Mouse (Mus musculus) activated CD4-positive, CD25-positive, alpha-beta regulatory T cell, adult 9 weeks (primary cell): Measurements from ENCODE around the gene Rad21l. TPM values are rescaled to one million over a fixed set of nuclear protein-coding genes. Genes with fewer than 3 reads are reported as not detected.

Experiments used
- polyA plus RNA-seq: library from polyadenylated mRNA; unstranded; fragments of 100-300 nt; shearing (Covaris generic); gene quantifications from one replicate; pipeline ENCODE4 v1.2.1, GENCODE M21; 2017

Gene Rad21l
- polyA plus RNA-seq, result not detected

DNA sequence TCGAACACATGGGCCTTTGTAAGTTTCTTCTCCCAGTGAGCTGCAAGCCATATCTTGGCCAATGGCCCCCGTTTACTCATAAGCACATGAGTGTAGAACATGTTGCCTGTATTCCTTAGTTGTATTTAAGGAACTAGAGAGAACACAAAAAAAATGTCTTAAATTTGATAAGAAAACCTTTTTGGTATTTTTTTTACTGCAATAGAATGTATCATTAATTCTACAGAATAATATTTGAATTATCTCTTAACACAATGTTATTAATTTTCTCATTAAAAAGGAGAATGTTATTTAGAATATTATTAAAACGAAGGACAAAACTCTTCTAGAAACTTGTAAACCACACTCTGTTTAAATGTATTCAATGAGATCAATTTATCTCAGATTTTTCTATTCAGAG is at the start of gene Rad21l:
Gene Rad21l, minus strand, starts transcription at position 101 of the 400 bp plus-strand sequence.

DNA sequence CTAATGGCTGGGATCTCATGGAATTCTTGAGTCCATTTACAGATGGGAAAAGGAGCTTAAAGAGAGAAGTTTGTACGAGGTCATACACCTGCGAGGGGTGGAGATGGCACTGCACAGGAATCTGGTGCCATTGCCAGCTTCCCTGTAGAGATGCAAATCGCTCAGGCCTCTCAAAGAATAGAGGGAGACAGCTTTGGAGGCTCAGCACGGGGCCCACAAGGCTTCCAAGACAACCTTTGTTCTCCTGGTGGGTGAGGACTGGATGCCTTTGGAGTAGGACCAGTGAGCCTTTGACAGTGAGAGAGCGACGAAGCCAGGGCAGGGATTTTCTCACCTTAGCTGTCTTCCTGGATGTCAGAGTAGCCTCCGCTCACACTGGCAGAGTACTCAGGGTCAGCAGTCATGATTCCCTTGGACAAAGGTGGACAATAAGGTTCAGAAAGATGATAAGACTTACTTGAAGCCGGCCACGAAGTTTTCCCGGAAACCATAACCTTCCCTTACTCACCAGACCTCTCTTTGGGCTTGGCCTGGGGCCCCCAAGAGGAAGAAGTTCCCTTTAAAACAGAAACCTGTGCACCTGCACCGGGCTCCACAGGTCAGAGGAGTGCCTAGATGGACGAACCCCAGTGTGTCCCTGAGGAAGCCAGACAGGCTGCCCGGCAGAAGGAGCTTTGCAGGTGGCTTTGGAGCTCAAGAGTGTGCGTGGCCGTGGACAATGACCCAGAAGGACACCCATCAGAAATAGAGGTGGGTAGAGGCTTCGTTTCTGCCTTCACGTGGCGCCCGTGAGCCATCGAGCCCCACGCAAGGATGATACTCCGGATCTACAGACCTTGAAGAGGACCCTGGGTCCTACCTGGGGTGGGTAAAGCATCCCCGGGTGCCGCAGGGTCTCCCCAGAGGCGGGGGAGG is 33.2 kb upstream of the Rad21l start, which contains the start of gene Tmem74b:
Gene Tmem74b, plus strand, starts transcription at position 778 of the 915 bp plus-strand sequence.

DNA sequence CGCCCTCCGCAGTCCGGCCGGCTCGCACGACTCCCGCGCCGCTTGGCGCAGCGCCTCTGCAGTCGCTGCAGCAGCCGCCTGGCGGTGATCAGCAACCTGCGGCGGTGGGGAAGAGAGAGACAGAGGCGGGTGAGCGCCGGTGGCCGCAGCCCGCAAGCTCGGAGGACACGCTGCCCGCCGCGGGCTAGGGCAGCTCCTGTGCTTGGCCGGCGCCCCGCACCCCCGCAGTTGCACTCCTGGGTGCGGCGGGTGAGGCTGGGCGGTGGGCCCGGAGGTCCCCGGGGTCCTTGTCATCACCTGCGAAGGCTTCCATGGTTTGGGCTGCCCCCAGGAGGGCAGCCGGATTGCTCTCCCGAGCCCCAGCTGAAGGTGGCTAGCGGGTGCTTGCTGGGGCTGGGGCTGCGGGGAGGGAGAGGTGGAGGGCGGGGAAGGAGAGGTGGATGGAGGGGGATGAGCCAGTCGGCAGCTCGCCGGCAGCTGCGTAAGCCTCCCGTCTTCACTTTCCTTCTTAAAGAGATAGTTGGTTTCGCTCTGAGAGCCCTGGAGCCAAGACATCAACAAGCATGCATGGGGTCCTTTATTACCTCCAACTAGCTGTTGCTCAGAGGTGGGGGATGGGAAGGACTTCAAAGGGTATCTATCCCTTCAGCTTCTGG is 36.0 kb downstream of the Rad21l start, which contains the start of gene Snph:
Gene Snph, minus strand, starts transcription at position 435 of the 656 bp plus-strand sequence.

Other genes with a start within 250 kb of the Rad21l start
- not detected for gene 4921509C19Rik, start 192.4 kb downstream of the Rad21l start, polyA plus RNA-seq
- 155 TPM for gene Nsfl1c, start 174.4 kb downstream of the Rad21l start, polyA plus RNA-seq
- gene Fkbp1a, start 126.0 kb downstream of the Rad21l start, polyA plus RNA-seq, result 262 TPM
- 92.3 TPM for gene Sdcbp2, start 95.9 kb downstream of the Rad21l start, polyA plus RNA-seq
- not detected for gene Snph, start 35.9 kb downstream of the Rad21l start, polyA plus RNA-seq
- gene Tmem74b, start 33.5 kb upstream of the Rad21l start, polyA plus RNA-seq, result 0.53 TPM
- gene Psmf1, start 75.7 kb upstream of the Rad21l start, polyA plus RNA-seq, result 75.6 TPM
- gene Rspo4, start 174.4 kb upstream of the Rad21l start, polyA plus RNA-seq, result not detected
- 0.20 TPM for gene Angpt4, start 242.7 kb upstream of the Rad21l start, polyA plus RNA-seq